9 mouse cellular contexts compared by ENCODE assay signal in the genomic region with DNA sequence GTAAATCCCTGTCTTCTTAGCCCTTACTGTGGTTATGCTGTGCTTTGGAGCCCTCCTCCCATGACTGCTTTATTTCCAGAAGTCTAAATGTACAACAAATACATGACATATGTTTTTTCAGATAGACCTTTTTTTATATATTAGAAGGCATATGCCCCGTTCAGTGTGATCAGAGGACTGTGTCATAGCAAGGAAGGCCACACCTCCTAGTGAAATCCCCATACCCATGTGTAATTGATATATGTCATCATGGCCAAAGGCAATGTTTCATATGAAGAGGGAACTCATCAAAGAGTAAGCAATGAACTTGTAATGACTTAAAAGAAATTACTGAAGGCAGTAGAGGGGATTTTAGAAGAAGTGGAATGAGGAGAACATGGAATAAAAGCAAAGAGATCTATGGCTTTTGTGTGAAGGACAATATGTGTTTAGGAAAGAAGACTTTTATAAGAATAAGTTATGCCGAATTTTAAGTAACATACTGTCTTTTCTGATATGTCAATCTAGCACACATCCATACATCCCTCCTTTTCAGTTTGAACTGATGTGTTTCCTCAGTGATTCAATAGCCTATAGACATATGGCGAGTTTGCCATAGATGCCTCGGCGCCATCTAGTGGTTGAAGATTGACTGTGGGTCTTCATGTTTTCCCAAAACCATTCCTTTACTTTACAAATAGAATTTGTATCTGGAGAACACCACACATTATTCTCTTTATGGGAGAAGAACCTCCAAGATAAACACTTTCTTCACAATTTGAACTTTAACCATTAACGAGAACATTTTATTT.
DNase-seq lines count a peak whose midpoint lies in the region; ATAC-seq lines count a peak whose summit lies in the region.
"Had no signal": no experiment of that assay in that cellular context is flagged by ENCODE, and none has a peak within 500 bp of the region (broad histone marks: within the 10 kb centered on the region; RNA-seq: fewer than 3 reads in every experiment).

No protein-coding gene starts in this region.

- no peaks in the 10 kb centered on the region for H3K36me3 ChIP-seq in splenic B cell, adult 2 months (ENCODE audit: control insufficient read depth, insufficient read depth, low read length, poor library complexity, severe bottlenecking)
- H3K36me3 ChIP-seq: heart, embryonic 15.5 days had no signal

- peak; percentile 75 for ATAC-seq in megakaryocyte progenitor cell, adult 5-6 weeks (replicated peaks; ENCODE audit: poor library complexity)

- DNase-seq in gastrocnemius, adult 18-20 months (ENCODE audit: low spot score), result peak; percentile 45
- no peak for DNase-seq in gastrocnemius, postnatal 25 days
- peak; percentile 23 for DNase-seq in MEL-GATA-1-ER (ENCODE audit: extremely low read depth, low read depth)
- DNase-seq in cerebellum, postnatal 25 days, result peak; percentile 31 to 77
- peak; percentile 50 for DNase-seq in gastrocnemius, postnatal 10 days
- DNase-seq in layer of hippocampus, adult 9-11 months, result peak; percentile 37
- DNase-seq in splenic B cell, adult 2 months (ENCODE audit: low read depth, low spot score), result peak; percentile 55

- no peaks in the 10 kb centered on the region for H3K27me3 ChIP-seq in splenic B cell, adult 2 months (ENCODE audit: control insufficient read depth, insufficient read depth, low read length, poor library complexity, severe bottlenecking)
- H3K27me3 ChIP-seq: heart, embryonic 15.5 days had no signal
